Mouse (Mus musculus): ENCODE data around the gene Cd70. TPM values are rescaled to one million over a fixed set of nuclear protein-coding genes. Genes with fewer than 3 reads are reported as not detected.
"Not testable (repeated sequence)": the region's sequence is repeated elsewhere in the genome, so short reads cannot be mapped to it uniquely, and the experiment has no call there.

The Cd70 gene
- polyA plus RNA-seq, 1 experiment from 2014 or later, result not detected

- 8% methylated on average over 3 of the region's 3 CpGs for WGBS
- not testable (repeated sequence) for H3K4me2 ChIP-seq (ENCODE audit: low read length); H3K4me3 ChIP-seq (ENCODE audit: control insufficient read depth in 1 of 2, insufficient read depth in 1 of 2, low read depth in 1 of 2, low read length in 2 of 2); H3K27me3 ChIP-seq (ENCODE audit: control insufficient read depth, insufficient read depth, low read length); H3K9ac ChIP-seq (ENCODE audit: low read length); H3K27ac ChIP-seq (replicated peaks in 1 of 2; ENCODE audit: control insufficient read depth in 1 of 2, insufficient read depth in 1 of 2, low read depth in 2 of 2, low read length in 2 of 2); H3K9me3 ChIP-seq (ENCODE audit: control insufficient read depth, low read length); ATAC-seq (ENCODE audit: insufficient number of reproducible peaks, insufficient read depth, low FRiP score, low read depth); H3K36me3 ChIP-seq (ENCODE audit: control insufficient read depth, insufficient read depth, low read length); H3K4me1 ChIP-seq (ENCODE audit: control insufficient read depth in 2 of 2, insufficient read depth in 2 of 2, low read length in 2 of 2)
Observed at GRCm38 (mm10) chr17:57134021-57134420, 15.6 kb downstream of the Cd70 start.

GRCm38 (mm10) chr17:57131793-57132192 lies 17.8 kb downstream of the Cd70 start:
- ATAC-seq (ENCODE audit: insufficient number of reproducible peaks, insufficient read depth, low FRiP score, low read depth), result no peak
- H3K27ac ChIP-seq (replicated peaks in 1 of 2; ENCODE audit: control insufficient read depth in 1 of 2, insufficient read depth in 1 of 2, low read depth in 2 of 2, low read length in 2 of 2), result no peak overlapping the region
- H3K36me3 ChIP-seq (ENCODE audit: control insufficient read depth, insufficient read depth, low read length), result no peaks in the 10 kb centered on the region
- no peak overlapping the region for H3K4me2 ChIP-seq (ENCODE audit: low read length)
- H3K4me1 ChIP-seq (ENCODE audit: control insufficient read depth in 2 of 2, insufficient read depth in 2 of 2, low read length in 2 of 2), result no peaks in the 10 kb centered on the region
- 76% methylated on average over 1 of the region's 1 CpGs for WGBS
- H3K4me3 ChIP-seq (ENCODE audit: control insufficient read depth in 1 of 2, insufficient read depth in 1 of 2, low read depth in 1 of 2, low read length in 2 of 2), result no peak overlapping the region
- no peaks in the 10 kb centered on the region for H3K9me3 ChIP-seq (ENCODE audit: control insufficient read depth, low read length)
- H3K9ac ChIP-seq (ENCODE audit: low read length), result no peak overlapping the region
- H3K27me3 ChIP-seq (ENCODE audit: control insufficient read depth, insufficient read depth, low read length), result no peaks in the 10 kb centered on the region

- no peaks in the 10 kb centered on the region for H3K36me3 ChIP-seq (ENCODE audit: control insufficient read depth, insufficient read depth, low read length)
- H3K9me3 ChIP-seq (ENCODE audit: control insufficient read depth, low read length), result no peaks in the 10 kb centered on the region
- WGBS, result 49% methylated on average over 3 of the region's 3 CpGs
- no peak for ATAC-seq (ENCODE audit: insufficient number of reproducible peaks, insufficient read depth, low FRiP score, low read depth)
- H3K4me1 ChIP-seq (ENCODE audit: control insufficient read depth in 2 of 2, insufficient read depth in 2 of 2, low read length in 2 of 2), result no peaks in the 10 kb centered on the region
- no peak overlapping the region for H3K4me3 ChIP-seq (ENCODE audit: control insufficient read depth in 1 of 2, insufficient read depth in 1 of 2, low read depth in 1 of 2, low read length in 2 of 2)
- H3K9ac ChIP-seq (ENCODE audit: low read length), result no peak overlapping the region
- no peak overlapping the region for H3K4me2 ChIP-seq (ENCODE audit: low read length)
- H3K27me3 ChIP-seq (ENCODE audit: control insufficient read depth, insufficient read depth, low read length), result no peaks in the 10 kb centered on the region
- H3K27ac ChIP-seq (replicated peaks in 1 of 2; ENCODE audit: control insufficient read depth in 1 of 2, insufficient read depth in 1 of 2, low read depth in 2 of 2, low read length in 2 of 2), result no peak overlapping the region
Observed at GRCm38 (mm10) chr17:57125853-57126622, 23.5 kb downstream of the Cd70 start.

GRCm38 (mm10) chr17:57124792-57125191 lies 24.8 kb downstream of the Cd70 start:
- Histone ChIP-seq H3K4me2 (ENCODE audit: low read length) (no peak overlapping the region), H3K4me3 (ENCODE audit: control insufficient read depth in 1 of 2, insufficient read depth in 1 of 2, low read depth in 1 of 2, low read length in 2 of 2) (no peak overlapping the region), H3K36me3 (ENCODE audit: control insufficient read depth, insufficient read depth, low read length) (no peaks in the 10 kb centered on the region), H3K4me1 (ENCODE audit: control insufficient read depth in 2 of 2, insufficient read depth in 2 of 2, low read length in 2 of 2) (no peaks in the 10 kb centered on the region), H3K27me3 (ENCODE audit: control insufficient read depth, insufficient read depth, low read length) (no peaks in the 10 kb centered on the region), H3K9ac (ENCODE audit: low read length) (no peak overlapping the region), H3K27ac (replicated peaks in 1 of 2; ENCODE audit: control insufficient read depth in 1 of 2, insufficient read depth in 1 of 2, low read depth in 2 of 2, low read length in 2 of 2) (no peak overlapping the region), H3K9me3 (ENCODE audit: control insufficient read depth, low read length) (no peaks in the 10 kb centered on the region)
- 76% methylated on average over 4 of the region's 4 CpGs for WGBS
- no peak for ATAC-seq (ENCODE audit: insufficient number of reproducible peaks, insufficient read depth, low FRiP score, low read depth)

- no peak for ATAC-seq (ENCODE audit: insufficient number of reproducible peaks, insufficient read depth, low FRiP score, low read depth)
Observed at GRCm38 (mm10) chr17:57123192-57124118, 26.1 kb downstream of the Cd70 start.

GRCm38 (mm10) chr17:57121856-57122255 lies 27.7 kb downstream of the Cd70 start:
- Histone ChIP-seq H3K4me3 (ENCODE audit: control insufficient read depth in 1 of 2, insufficient read depth in 1 of 2, low read depth in 1 of 2, low read length in 2 of 2) (no peak overlapping the region), H3K27ac (replicated peaks in 1 of 2; ENCODE audit: control insufficient read depth in 1 of 2, insufficient read depth in 1 of 2, low read depth in 2 of 2, low read length in 2 of 2) (no peak overlapping the region), H3K9ac (ENCODE audit: low read length) (no peak overlapping the region), H3K9me3 (ENCODE audit: control insufficient read depth, low read length) (no peaks in the 10 kb centered on the region), H3K27me3 (ENCODE audit: control insufficient read depth, insufficient read depth, low read length) (no peaks in the 10 kb centered on the region), H3K4me1 (ENCODE audit: control insufficient read depth in 2 of 2, insufficient read depth in 2 of 2, low read length in 2 of 2) (no peaks in the 10 kb centered on the region; a peak in 1 of 4 replicates), H3K4me2 (ENCODE audit: low read length) (no peak overlapping the region), H3K36me3 (ENCODE audit: control insufficient read depth, insufficient read depth, low read length) (no peaks in the 10 kb centered on the region)
- 83% methylated on average over 2 of the region's 2 CpGs for WGBS
- ATAC-seq (ENCODE audit: insufficient number of reproducible peaks, insufficient read depth, low FRiP score, low read depth), result no peak

More at GRCm38 (mm10) chr17:57123192-57124118, 26.1 kb downstream of the Cd70 start:
- Histone ChIP-seq H3K4me3 (ENCODE audit: control insufficient read depth in 1 of 2, insufficient read depth in 1 of 2, low read depth in 1 of 2, low read length in 2 of 2) (no peak overlapping the region), H3K9me3 (ENCODE audit: control insufficient read depth, low read length) (no peaks in the 10 kb centered on the region), H3K4me2 (ENCODE audit: low read length) (no peak overlapping the region), H3K9ac (ENCODE audit: low read length) (no peak overlapping the region), H3K4me1 (ENCODE audit: control insufficient read depth in 2 of 2, insufficient read depth in 2 of 2, low read length in 2 of 2) (no peaks in the 10 kb centered on the region; a peak in 1 of 4 replicates), H3K27me3 (ENCODE audit: control insufficient read depth, insufficient read depth, low read length) (no peaks in the 10 kb centered on the region), H3K27ac (replicated peaks in 1 of 2; ENCODE audit: control insufficient read depth in 1 of 2, insufficient read depth in 1 of 2, low read depth in 2 of 2, low read length in 2 of 2) (no peak overlapping the region), H3K36me3 (ENCODE audit: control insufficient read depth, insufficient read depth, low read length) (no peaks in the 10 kb centered on the region)
- 81% methylated on average over 11 of the region's 11 CpGs for WGBS

GRCm38 (mm10) chr17:57118524-57119349 lies 30.8 kb downstream of the Cd70 start:
- peak overlapping the region; percentile 26 for H3K4me2 ChIP-seq (ENCODE audit: low read length)
- H3K36me3 ChIP-seq (ENCODE audit: control insufficient read depth, insufficient read depth, low read length), result no peaks in the 10 kb centered on the region
- H3K9ac ChIP-seq (ENCODE audit: low read length), result no peak overlapping the region
- H3K27ac ChIP-seq (replicated peaks in 1 of 2; ENCODE audit: control insufficient read depth in 1 of 2, insufficient read depth in 1 of 2, low read depth in 2 of 2, low read length in 2 of 2), result no peak overlapping the region
- H3K4me3 ChIP-seq (ENCODE audit: control insufficient read depth in 1 of 2, insufficient read depth in 1 of 2, low read depth in 1 of 2, low read length in 2 of 2), result no peak overlapping the region
- no peaks in the 10 kb centered on the region; a peak in 1 of 4 replicates for H3K4me1 ChIP-seq (ENCODE audit: control insufficient read depth in 2 of 2, insufficient read depth in 2 of 2, low read length in 2 of 2)
- WGBS, result 1% methylated on average over 11 of the region's 11 CpGs
- H3K27me3 ChIP-seq (ENCODE audit: control insufficient read depth, insufficient read depth, low read length), result no peaks in the 10 kb centered on the region
- ATAC-seq (ENCODE audit: insufficient number of reproducible peaks, insufficient read depth, low FRiP score, low read depth), result peak; percentile 73
- H3K9me3 ChIP-seq (ENCODE audit: control insufficient read depth, low read length), result no peaks in the 10 kb centered on the region
